10 mouse cellular contexts compared by ENCODE assay signal in the genomic region with DNA sequence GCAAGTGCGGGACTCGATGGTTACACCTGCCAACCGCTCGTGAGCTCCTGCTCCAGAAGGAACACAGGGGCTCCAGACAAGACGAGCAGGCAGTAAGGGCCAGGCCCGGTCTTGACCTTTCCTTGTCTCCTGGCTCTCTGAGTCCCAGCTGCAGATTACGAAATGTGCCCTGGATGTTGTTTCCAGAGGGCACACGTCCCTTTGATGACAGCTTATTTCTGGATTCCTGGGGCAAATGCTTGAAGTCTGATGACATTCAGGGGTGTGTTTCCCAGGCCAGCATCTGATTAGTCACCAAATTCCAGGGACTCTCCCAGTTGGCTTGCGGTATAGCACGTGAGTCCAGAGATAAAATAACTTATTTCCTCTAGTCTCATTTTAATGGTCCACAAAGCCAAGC.
DNase-seq lines count a peak whose midpoint lies in the region; ATAC-seq lines count a peak whose summit lies in the region.
"Had no signal": no experiment of that assay in that cellular context is flagged by ENCODE, and none has a peak within 500 bp of the region (broad histone marks: within the 10 kb centered on the region; RNA-seq: fewer than 3 reads in every experiment).

No protein-coding gene starts in this region.

- H3K27me3 ChIP-seq in limb, embryonic 10.5 days (ENCODE audit: low read depth, poor library complexity, severe bottlenecking), result no peaks in the 10 kb centered on the region
- no peaks in the 10 kb centered on the region for H3K27me3 ChIP-seq in forebrain, embryonic 16.5 days (replicated peaks; ENCODE audit: control insufficient read depth, insufficient read depth, low read length)
- H3K27me3 ChIP-seq: stomach, embryonic 15.5 days had no signal

- no peak for ATAC-seq in forebrain, embryonic 16.5 days

- no peak overlapping the region for H3K4me3 ChIP-seq in limb, embryonic 10.5 days
- H3K4me3 ChIP-seq in forebrain, embryonic 16.5 days (replicated peaks; ENCODE audit: low read length), result no peak overlapping the region
- H3K4me3 ChIP-seq: megakaryocyte, embryonic 14.5 days; stomach, embryonic 15.5 days had no signal

- no peaks in the 10 kb centered on the region for H3K9me3 ChIP-seq in limb, embryonic 10.5 days (replicated peaks)
- no peaks in the 10 kb centered on the region for H3K9me3 ChIP-seq in forebrain, embryonic 16.5 days (ENCODE audit: control insufficient read depth, low read length)
- H3K9me3 ChIP-seq: megakaryocyte, embryonic 14.5 days; stomach, embryonic 15.5 days had no signal

- peaks cover 6% of the 10 kb centered on the region; the same call in 1 of the 2 replicates for H3K4me1 ChIP-seq in limb, embryonic 10.5 days
- H3K4me1 ChIP-seq in forebrain, embryonic 16.5 days (replicated peaks; ENCODE audit: control insufficient read depth, insufficient read depth, low read length), result 0 out of 2 replicates have a peak, but pooled peaks cover 2% of the 10 kb centered on the region
- H3K4me1 ChIP-seq: stomach, embryonic 15.5 days had no signal

- no peak overlapping the region for H3K27ac ChIP-seq in limb, embryonic 10.5 days
- H3K27ac ChIP-seq in forebrain, embryonic 16.5 days (ENCODE audit: low read length), result no peak overlapping the region
- H3K27ac ChIP-seq: stomach, embryonic 15.5 days had no signal

- no peak overlapping the region for H3K9ac ChIP-seq in forebrain, embryonic 16.5 days (replicated peaks; ENCODE audit: low read depth, low read length)
- H3K9ac ChIP-seq: stomach, embryonic 15.5 days had no signal

- peak; percentile 19 for DNase-seq in urinary bladder, postnatal 25 days (ENCODE audit: low spot score)
- DNase-seq in urinary bladder, postnatal 4 days (ENCODE audit: low spot score in 2 of 2), result no peak
- DNase-seq in gastrocnemius, postnatal 25 days, result peak; percentile 81
- peak; percentile 73 for DNase-seq in kidney, adult 9 months
- DNase-seq in left cerebral cortex, adult 18-20 months (ENCODE audit: low spot score in 2 of 2), result no peak
- DNase-seq in right cerebral cortex, adult 2 months (ENCODE audit: low spot score in 2 of 2), result no peak
- no peak for DNase-seq in limb, embryonic 10.5 days (ENCODE audit: low spot score)

- H3K36me3 ChIP-seq in limb, embryonic 10.5 days, result no peaks in the 10 kb centered on the region
- H3K36me3 ChIP-seq in forebrain, embryonic 16.5 days (ENCODE audit: control insufficient read depth, insufficient read depth), result no peaks in the 10 kb centered on the region
- H3K36me3 ChIP-seq: stomach, embryonic 15.5 days had no signal

- 59% methylated on average over 10 of the region's 10 CpGs for WGBS in limb, embryonic 10.5 days
- 61% methylated on average over 10 of the region's 10 CpGs for WGBS in forebrain, embryonic 16.5 days

- no peak overlapping the region for H3K4me2 ChIP-seq in forebrain, embryonic 16.5 days (ENCODE audit: low read length)
- H3K4me2 ChIP-seq: stomach, embryonic 15.5 days had no signal

Comparison
In these comparisons a context has a peak if more than half of its experiments do, and no peak if none do; other contexts are left out.
1. DNase-seq: peak in urinary bladder, postnatal 25 days (single experiment), gastrocnemius, postnatal 25 days (single experiment) and kidney, adult 9 months (single experiment); none in urinary bladder, postnatal 4 days (0 of 2), left cerebral cortex, adult 18-20 months (0 of 2), right cerebral cortex, adult 2 months (0 of 2) and limb, embryonic 10.5 days (single experiment).